ENCODE assay signal across 8 mouse cellular contexts in the genomic region with DNA sequence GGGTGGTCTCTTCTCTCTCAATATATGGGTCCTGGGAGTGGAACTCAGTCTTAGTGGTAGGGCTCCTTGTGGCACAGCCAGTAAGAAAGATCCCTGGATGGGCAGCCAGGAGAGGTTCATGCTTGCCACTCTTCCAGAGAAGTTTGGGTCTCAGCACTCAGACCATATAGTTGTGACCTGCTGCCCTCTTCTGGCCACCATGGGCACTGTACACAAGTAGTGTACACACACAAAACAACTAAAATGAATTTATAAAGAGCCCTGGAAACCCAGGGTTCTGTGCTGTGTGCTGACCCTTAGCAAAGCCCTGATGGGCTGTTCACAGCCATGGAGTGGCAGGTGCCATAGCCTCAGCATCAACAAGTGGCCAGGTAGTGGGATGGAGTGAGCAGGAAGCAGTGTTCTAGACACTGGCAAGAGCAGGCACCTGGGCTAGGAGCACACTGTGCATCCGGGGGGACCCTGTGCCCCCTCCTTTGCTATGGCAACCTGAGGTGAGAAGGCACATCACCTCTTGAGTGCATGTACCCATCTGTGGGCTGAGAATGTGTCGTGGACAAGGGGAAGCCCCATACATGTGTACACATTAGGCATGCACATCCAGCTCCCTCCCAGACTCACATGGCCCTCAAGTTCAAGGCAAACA. TPM values are rescaled to one million over a fixed set of nuclear protein-coding genes. Genes with fewer than 3 reads are reported as not detected.
A peak's percentile ranks its signal among the peaks of the same experiment; 100 is the strongest.
DNase-seq lines count a peak whose midpoint lies in the region; ATAC-seq and TF ChIP-seq lines count a peak whose summit lies in the region.

No protein-coding gene starts in this region.

- H3K27ac ChIP-seq in CH12.LX (ENCODE audit: insufficient read depth, low read depth) = no peak overlapping the region

- H3K4me3 ChIP-seq in CH12.LX (replicated peaks in 1 of 3; ENCODE audit: low read depth in 2 of 3, low read length in 2 of 3, poor library complexity in 1 of 3) = no peak overlapping the region
- no peak overlapping the region for H3K4me3 ChIP-seq in lung, adult 2 months (replicated peaks; ENCODE audit: extremely low read depth, low read depth, low read length)

- H3K36me3 ChIP-seq in CH12.LX (replicated peaks in 1 of 2; ENCODE audit: control insufficient read depth in 1 of 2, insufficient read depth in 1 of 2, low read length in 1 of 2) = peaks cover 21 to 67% of the 10 kb centered on the region in 2 experiments

- no peak overlapping the region for H3K9ac ChIP-seq in CH12.LX (ENCODE audit: insufficient read depth, low read depth)

- peak; percentile 53 to 92; a peak in 3 of 4 replicates for TF ChIP-seq CTCF in CH12.LX (conservative IDR thresholded peaks at IDR 0.05 in 1 of 2, IDR thresholded peaks at IDR 0.05 in 1 of 2; ENCODE audit: low read depth in 2 of 2, low read length in 2 of 2)
- peak; percentile 79 for TF ChIP-seq CTCF in lung, adult 2 months (IDR thresholded peaks at IDR 0.05; ENCODE audit: insufficient read depth, low read length)

- dilution Hi-C loops in CH12.LX (cut with MboI; ENCODE audit: extremely low pct_ligation_motif_present, extremely low pct_unique_long_range_greater_than_20kb, low sequenced_read_pairs) = no loop called here

- peak; percentile 47; the same call in 1 of the 2 replicates for ATAC-seq in erythroid progenitor cell, adult 5-6 weeks (replicated peaks; ENCODE audit: low FRiP score, poor library complexity, severe bottlenecking)
- no peak for ATAC-seq in activated CD4-positive, CD25-positive, alpha-beta regulatory T cell, adult 4 months

- H3K27me3 ChIP-seq in CH12.LX (replicated peaks) = no peaks in the 10 kb centered on the region

- TF ChIP-seq EP300 in CH12.LX (IDR thresholded peaks at IDR 0.05; ENCODE audit: low read length) = no peak

- DNase-seq in layer of hippocampus, adult 11-12 months (ENCODE audit: low spot score) = peak; percentile 39
- no peak for DNase-seq in layer of hippocampus, adult 18-20 months (ENCODE audit: low spot score in 2 of 2)
- DNase-seq in CH12.LX (ENCODE audit: extremely low read depth) (peak; percentile 70), ZHBTc4 (ENCODE audit: low read depth, low spot score) (peak; percentile 75)
- DNase-seq in lung, adult 2 months = peak; percentile 53
- peak; percentile 62 to 80 for DNase-seq in spleen, postnatal 4 days (ENCODE audit: low spot score in 2 of 2)

- H3K4me2 ChIP-seq in CH12.LX (ENCODE audit: insufficient read depth, low read depth, poor library complexity, severe bottlenecking) = no peak overlapping the region

- H3K9me3 ChIP-seq in CH12.LX (replicated peaks; ENCODE audit: low read length) = no peaks in the 10 kb centered on the region

- no peak for TF ChIP-seq POLR2A in CH12.LX (IDR thresholded peaks at IDR 0.05; ENCODE audit: low read depth, low read length)
- no peak for TF ChIP-seq POLR2A in lung, adult 2 months (IDR thresholded peaks at IDR 0.05; ENCODE audit: borderline replicate concordance, extremely low read depth, low read depth, low read length)

- peaks cover 3% of the 10 kb centered on the region; the same call in 1 of the 2 replicates for H3K79me2 ChIP-seq in CH12.LX (replicated peaks; ENCODE audit: control insufficient read depth, extremely low read depth, insufficient read depth, poor library complexity, severe bottlenecking)

- H3K4me1 ChIP-seq in CH12.LX (ENCODE audit: control insufficient read depth in 1 of 2, insufficient read depth in 2 of 2) = peaks cover 22 to 56% of the 10 kb centered on the region in 2 experiments
- peaks cover 5% of the 10 kb centered on the region; the same call in 1 of the 2 replicates for H3K4me1 ChIP-seq in lung, adult 2 months (ENCODE audit: control insufficient read depth, insufficient read depth, low read length)

- TF ChIP-seq RAD21 in CH12.LX (IDR thresholded peaks at IDR 0.05; ENCODE audit: low read depth, low read length) = peak; percentile 87

- 62% methylated on average over 2 of the region's 2 CpGs for WGBS in lung, adult 2 months

- in situ Hi-C loops in CH12.LX (cut with MboI; ENCODE audit: low pct_ligation_motif_present, low pct_unique_long_range_greater_than_20kb, low sequenced_read_pairs) = no loop called here

TF ChIP-seq in CH12.LX, 34 proteins besides CTCF, POLR2A, EP300 and RAD21:
- TF ChIP-seq MXI1 (IDR thresholded peaks at IDR 0.05; ENCODE audit: low read depth, low read length) (peak; percentile 41; the same call in 1 of the 2 replicates), ZKSCAN1 (IDR thresholded peaks at IDR 0.05; ENCODE audit: borderline replicate concordance, low read depth, low read length) (no peak), ZNF384 (IDR thresholded peaks at IDR 0.05; ENCODE audit: low read depth, low read length) (no peak), SMC3 (IDR thresholded peaks at IDR 0.05; ENCODE audit: low read depth, low read length) (peak; percentile 82), SIN3A (IDR thresholded peaks at IDR 0.05; ENCODE audit: low read length) (0 out of 2 replicates have a peak, but pooled peaks have one; percentile 35), USF2 (conservative IDR thresholded peaks at IDR 0.05; ENCODE audit: low read depth, low read length) (no peak), MYC (IDR thresholded peaks at IDR 0.05; ENCODE audit: low read depth, low read length) (peak; percentile 56; the same call in 1 of the 2 replicates), NELFE (IDR thresholded peaks at IDR 0.05; ENCODE audit: low read depth, low read length) (0 out of 2 replicates have a peak, but pooled peaks have one; percentile 10), NRF1 (IDR thresholded peaks at IDR 0.05; ENCODE audit: low read depth, low read length) (no peak)
TF ChIP-seq in CH12.LX: peak in this region for 5.

RNA-seq across cellular contexts. Expression of a gene that starts 2.6 kb away (rescaled TPM):
- 10 to 100 TPM in 1 of 2 experiments, 1 to 10 TPM in 1; 7.9 to 10.5 TPM for total RNA-seq in layer of hippocampus, adult 18-20 months (2021)
- 33.7 and 36.5 TPM in 2 replicates for total RNA-seq in CH12.LX (2012; rRNA removed)
- total RNA-seq in CH12.LX (2014; rRNA removed) = 15.3 and 15.6 TPM in 2 replicates
- polyA plus RNA-seq in CH12.LX (2012; ENCODE audit: insufficient read length, low read depth) = 34.7 and 42.8 TPM in 2 replicates
- 8.6 and 13.4 TPM in 2 replicates for total RNA-seq in erythroid progenitor cell, adult 5-6 weeks (2015; ENCODE audit: low replicate concordance)
- 2.3 and 4.0 TPM in 2 replicates for total RNA-seq in erythroid progenitor cell, adult 5-6 weeks (2017; ENCODE audit: low replicate concordance)
- 63.0 and 65.3 TPM in 2 replicates for polyA plus RNA-seq in lung, adult 2 months (2012; rRNA removed)
- 10 to 100 TPM; 31.6 to 32.4 TPM for polyA plus RNA-seq in activated CD4-positive, CD25-positive, alpha-beta regulatory T cell, adult 4 months (2017; shearing (Covaris generic))

RNA-seq across cellular contexts. Expression of a gene that starts 18.5 kb away (rescaled TPM):
- total RNA-seq in layer of hippocampus, adult 18-20 months (2021) = 1 to 10 TPM; 2.1 to 3.8 TPM
- total RNA-seq in CH12.LX (2012; rRNA removed) = 5.2 and 8.3 TPM in 2 replicates
- 4.7 and 5.0 TPM in 2 replicates for total RNA-seq in CH12.LX (2014; rRNA removed)
- 6.7 and 7.1 TPM in 2 replicates for polyA plus RNA-seq in CH12.LX (2012; ENCODE audit: insufficient read length, low read depth)
- not detected in 2 replicates for total RNA-seq in erythroid progenitor cell, adult 5-6 weeks (2015; ENCODE audit: low replicate concordance)
- not detected in 2 replicates for total RNA-seq in erythroid progenitor cell, adult 5-6 weeks (2017; ENCODE audit: low replicate concordance)
- polyA plus RNA-seq in lung, adult 2 months (2012; rRNA removed) = 29.0 and 31.3 TPM in 2 replicates
- polyA plus RNA-seq in activated CD4-positive, CD25-positive, alpha-beta regulatory T cell, adult 4 months (2017; shearing (Covaris generic)) = under 1 TPM in 1 of 2 experiments, not detected in 1; 0.41 TPM

RNA-seq across cellular contexts. Expression of a gene that starts 28.4 kb away (rescaled TPM):
- total RNA-seq in layer of hippocampus, adult 18-20 months (2021) = 100 to 1,000 TPM; 187 to 193 TPM
- total RNA-seq in CH12.LX (2012; rRNA removed) (9.5 and 13.4 TPM in 2 replicates), CH12.LX (2014; rRNA removed) (4.8 and 5.5 TPM in 2 replicates)
- polyA plus RNA-seq in CH12.LX (2012; ENCODE audit: insufficient read length, low read depth) = 13.3 and 15.0 TPM in 2 replicates
- total RNA-seq in erythroid progenitor cell, adult 5-6 weeks (2015; ENCODE audit: low replicate concordance) = 10.9 and 27.4 TPM in 2 replicates
- 6.7 and 11.7 TPM in 2 replicates for total RNA-seq in erythroid progenitor cell, adult 5-6 weeks (2017; ENCODE audit: low replicate concordance)
- 52.0 and 56.6 TPM in 2 replicates for polyA plus RNA-seq in lung, adult 2 months (2012; rRNA removed)
- polyA plus RNA-seq in activated CD4-positive, CD25-positive, alpha-beta regulatory T cell, adult 4 months (2017; shearing (Covaris generic)) = 10 to 100 TPM; 14.5 to 15.2 TPM

RNA-seq across cellular contexts. Expression of a gene that starts 37.5 kb away (rescaled TPM):
- 10 to 100 TPM; 51.1 to 54.7 TPM for total RNA-seq in layer of hippocampus, adult 18-20 months (2021)
- total RNA-seq in CH12.LX (2012; rRNA removed) (32.1 and 35.1 TPM in 2 replicates), CH12.LX (2014; rRNA removed) (21.4 and 25.9 TPM in 2 replicates)
- polyA plus RNA-seq in CH12.LX (2012; ENCODE audit: insufficient read length, low read depth) = 36.1 and 36.8 TPM in 2 replicates
- total RNA-seq in erythroid progenitor cell, adult 5-6 weeks (2015; ENCODE audit: low replicate concordance) = 4.7 and 9.2 TPM in 2 replicates
- 4.8 and 13.2 TPM in 2 replicates for total RNA-seq in erythroid progenitor cell, adult 5-6 weeks (2017; ENCODE audit: low replicate concordance)
- 43.3 and 56.6 TPM in 2 replicates for polyA plus RNA-seq in lung, adult 2 months (2012; rRNA removed)
- polyA plus RNA-seq in activated CD4-positive, CD25-positive, alpha-beta regulatory T cell, adult 4 months (2017; shearing (Covaris generic)) = 1 to 10 TPM; 6.8 to 6.9 TPM

RNA-seq across cellular contexts. Expression of a gene that starts 38.8 kb away (rescaled TPM):
- 100 to 1,000 TPM; 192 to 199 TPM for total RNA-seq in layer of hippocampus, adult 18-20 months (2021)
- 515 and 844 TPM in 2 replicates for total RNA-seq in CH12.LX (2012; rRNA removed)
- total RNA-seq in CH12.LX (2014; rRNA removed) = 1,049 and 1,142 TPM in 2 replicates
- 902 and 991 TPM in 2 replicates for polyA plus RNA-seq in CH12.LX (2012; ENCODE audit: insufficient read length, low read depth)
- total RNA-seq in erythroid progenitor cell, adult 5-6 weeks (2015; ENCODE audit: low replicate concordance) = 56.2 and 60.5 TPM in 2 replicates
- 155 and 219 TPM in 2 replicates for total RNA-seq in erythroid progenitor cell, adult 5-6 weeks (2017; ENCODE audit: low replicate concordance)
- 35.5 and 39.7 TPM in 2 replicates for polyA plus RNA-seq in lung, adult 2 months (2012; rRNA removed)
- 100 to 1,000 TPM; 369 to 379 TPM for polyA plus RNA-seq in activated CD4-positive, CD25-positive, alpha-beta regulatory T cell, adult 4 months (2017; shearing (Covaris generic))

Comparison
In these comparisons a context has a peak if more than half of its experiments do, and no peak if none do; other contexts are left out.
1. DNase-seq: peak in layer of hippocampus, adult 11-12 months (single experiment), CH12.LX (single experiment), ZHBTc4 (single experiment), lung, adult 2 months (single experiment) and spleen, postnatal 4 days (2 of 2); none in layer of hippocampus, adult 18-20 months (0 of 2).
2. RNA of a gene that starts 28.4 kb away (total RNA-seq): 187 to 193 TPM in layer of hippocampus, adult 18-20 months; 4.8 to 13.4 TPM in CH12.LX and 6.7 to 27.4 TPM in erythroid progenitor cell, adult 5-6 weeks; every median in the first group is over 4 times any median in the second.